Comparison of ENCODE assay signal across 10 mouse cellular contexts in the genomic region with DNA sequence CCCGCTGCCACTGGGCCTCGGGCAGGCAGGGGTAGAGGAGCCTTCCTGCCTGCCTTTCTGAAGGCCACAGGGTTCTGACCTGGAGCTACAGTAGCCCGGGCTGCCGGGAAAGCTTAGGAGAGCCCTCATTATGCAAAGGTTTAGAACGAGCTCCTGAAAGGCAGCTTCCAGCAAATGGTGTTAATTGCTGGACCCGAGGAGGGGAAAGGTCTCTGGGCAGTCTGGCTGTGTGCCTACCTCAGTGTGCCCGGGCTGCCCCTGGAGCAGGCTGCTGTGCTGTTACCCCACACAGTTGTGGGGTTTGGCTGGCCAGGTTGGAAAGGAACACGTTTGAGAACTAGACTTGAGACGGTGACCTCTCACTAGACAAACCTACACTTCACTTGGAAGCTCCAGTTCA. TPM values are rescaled to one million over a fixed set of nuclear protein-coding genes. Genes with fewer than 3 reads are reported as not detected.
DNase-seq lines count a peak whose midpoint lies in the region; ATAC-seq and TF ChIP-seq lines count a peak whose summit lies in the region.
"Had no signal": no experiment of that assay in that cellular context is flagged by ENCODE, and none has a peak within 500 bp of the region (broad histone marks: within the 10 kb centered on the region; RNA-seq: fewer than 3 reads in every experiment).

No protein-coding gene starts in this region.

- TF ChIP-seq POLR2A in limb, embryonic 14.5 days (IDR thresholded peaks at IDR 0.05; ENCODE audit: borderline replicate concordance, extremely low read depth, insufficient read depth, insufficient read length), result no peak

- DNase-seq in heart, embryonic 10.5 days (ENCODE audit: low spot score), result no peak
- no peak for DNase-seq in heart, adult 18-20 months
- peak; percentile 27 for DNase-seq in retina, postnatal 1 day
- no peak for DNase-seq in retina, embryonic 14.5 days (ENCODE audit: low spot score)
- DNase-seq in limb, embryonic 14.5 days (ENCODE audit: low spot score), result no peak
- DNase-seq in thymus, adult 18-20 months, result no peak
- DNase-seq in spleen, postnatal 4 days (ENCODE audit: low spot score in 2 of 2), result no peak
- DNase-seq in layer of hippocampus, postnatal 14 days (ENCODE audit: low spot score in 2 of 2), result no peak
- DNase-seq: cerebellum, adult 2 months had no signal

- 6% methylated on average over 9 of the region's 9 CpGs for WGBS in heart, embryonic 10.5 days
- WGBS in limb, embryonic 14.5 days, result 9% methylated on average over 9 of the region's 9 CpGs

- H3K27me3 ChIP-seq in heart, embryonic 10.5 days (ENCODE audit: insufficient read depth, poor library complexity, severe bottlenecking), result peaks cover 41% of the 10 kb centered on the region
- H3K27me3 ChIP-seq in limb, embryonic 14.5 days (ENCODE audit: control insufficient read depth, insufficient read depth, low read length), result no peaks in the 10 kb centered on the region

- peak overlapping the region; percentile 71 for H3K4me2 ChIP-seq in limb, embryonic 14.5 days (replicated peaks; ENCODE audit: low read depth, low read length, severe bottlenecking)

- peak overlapping the region; percentile 66 for H3K4me3 ChIP-seq in heart, embryonic 10.5 days
- peak overlapping the region; percentile 68 for H3K4me3 ChIP-seq in limb, embryonic 14.5 days (replicated peaks; ENCODE audit: low read length)
- H3K4me3 ChIP-seq: myocyte had no signal

- H3K9me3 ChIP-seq in heart, embryonic 10.5 days, result no peaks in the 10 kb centered on the region
- no peaks in the 10 kb centered on the region for H3K9me3 ChIP-seq in limb, embryonic 14.5 days (ENCODE audit: control insufficient read depth, low read length)

- no peak overlapping the region for H3K9ac ChIP-seq in limb, embryonic 14.5 days (ENCODE audit: low read depth, low read length, severe bottlenecking)

- H3K4me1 ChIP-seq in heart, embryonic 10.5 days, result peaks cover 18% of the 10 kb centered on the region
- H3K4me1 ChIP-seq in limb, embryonic 14.5 days (ENCODE audit: control insufficient read depth, insufficient read depth, low read length), result peaks cover 22% of the 10 kb centered on the region

- no peaks in the 10 kb centered on the region for H3K36me3 ChIP-seq in heart, embryonic 10.5 days
- H3K36me3 ChIP-seq in limb, embryonic 14.5 days (ENCODE audit: control insufficient read depth, insufficient read depth, low read length), result 0 out of 2 replicates have a peak, but pooled peaks cover 6% of the 10 kb centered on the region

- ATAC-seq in limb, embryonic 14.5 days (ENCODE audit: low FRiP score, low read depth), result no peak

- H3K27ac ChIP-seq in heart, embryonic 10.5 days, result no peak overlapping the region
- H3K27ac ChIP-seq in limb, embryonic 14.5 days (replicated peaks; ENCODE audit: low read depth, low read length), result 0 out of 2 replicates have a peak overlapping the region, but pooled peaks have one; percentile 28

RNA-seq across cellular contexts. Expression of a gene that starts 14.1 kb away (rescaled TPM):
- polyA plus RNA-seq in heart, embryonic 10.5 days (2016; fragmentation: Nextera tagmentation; extraction: Ambion mirVana), result 3.4 and 6.9 TPM in 2 replicates
- 10 to 100 TPM; 34.5 to 51.1 TPM for total RNA-seq in heart, adult 18-20 months (2021)
- 49.1 and 64.3 TPM in 2 replicates for polyA plus RNA-seq in limb, embryonic 14.5 days (2012; rRNA removed)
- polyA plus RNA-seq in limb, embryonic 14.5 days (2014; fragmentation: Nextera tagmentation; extraction: Ambion mirVana), result 23.5 and 30.9 TPM in 2 replicates
- total RNA-seq in layer of hippocampus, postnatal 14 days (2021), result 10 to 100 TPM; 60.2 to 66.3 TPM
